Mouse (Mus musculus) liver, adult 2 months (tissue): Measurements from ENCODE around the gene Atf6b.

Experiments
- CTCF ChIP-seq: fragments of 200-500 bp; IDR thresholded peaks from 2 replicates; pipeline ENCODE4 v1.5.1; 2011; ENCODE audit warnings: low read depth, low read length, control low read depth
- POLR2A ChIP-seq: fragments of 200-500 bp; IDR thresholded peaks from 2 replicates; pipeline ENCODE4 v1.6.1; 2011; ENCODE audit warnings: low read length, control low read depth; ENCODE audit not compliant: insufficient read depth; ENCODE audit errors: extremely low read depth

GRCm38 (mm10) chr17:34597566-34598095 lies 49.3 kb upstream of the Atf6b start, which contains the start of gene Ager:
- TF ChIP-seq CTCF (no peak), POLR2A (no peak)
